Mouse (Mus musculus) liver, postnatal 0 days (tissue): ENCODE measurements at regions not wholly inside any gene's neighbourhood (a gene's known extent, or its start where the extent isn't known, plus 50 kb on each side); places are given as distances from the start of the nearest gene placed in this dataset.

Source experiments
- ATAC-seq: fragments of 200-750 bp; cut with Nextera tagmentation; 2 replicates; pipeline ENCODE4 v1.8.0; 2017; ENCODE audit warnings: mild to moderate bottlenecking, moderate library complexity
- DNase-seq: peaks from one replicate; pipeline ENCODE4 v3.0.0-alpha.2; 2016
- H3K27ac ChIP-seq: fragments of 300-500 bp; sonication (generic); 2 replicates; pipeline ENCODE4 v1.5.1; 2014; ENCODE audit warnings: antibody characterized with exemption, moderate library complexity, mild to moderate bottlenecking, low read depth
- H3K27me3 ChIP-seq: fragments of 300-500 bp; sonication (generic); 2 replicates; pipeline ENCODE4 v1.6.1; 2014; ENCODE audit warnings: low read length, control low read depth, mixed read lengths; ENCODE audit not compliant: insufficient read depth
- H3K36me3 ChIP-seq: fragments of 300-500 bp; sonication (generic); replicated peaks from 2 replicates; pipeline ENCODE4 v1.6.1; 2014; ENCODE audit warnings: mild to moderate bottlenecking, control low read depth, low read length, moderate library complexity, mixed read lengths; ENCODE audit not compliant: insufficient read depth
- H3K4me1 ChIP-seq: fragments of 300-500 bp; sonication (generic); 2 replicates; pipeline ENCODE4 v1.6.1; 2014; ENCODE audit warnings: antibody characterized with exemption, mild to moderate bottlenecking, control low read depth; ENCODE audit not compliant: insufficient read depth
- H3K4me2 ChIP-seq: fragments of 300-500 bp; sonication (generic); 2 replicates; pipeline ENCODE4 v1.6.1; 2014; ENCODE audit warnings: low read depth, mild to moderate bottlenecking, low read length, moderate library complexity, mixed read lengths
- H3K4me3 ChIP-seq: fragments of 300-500 bp; sonication (generic); 2 replicates; pipeline ENCODE4 v1.5.1; 2014; ENCODE audit warnings: low read depth, low read length
- H3K9ac ChIP-seq: fragments of 300-500 bp; sonication (generic); replicated peaks from 2 replicates; pipeline ENCODE4 v1.6.1; 2014; ENCODE audit warnings: mild to moderate bottlenecking, moderate library complexity
- H3K9me3 ChIP-seq: fragments of 300-500 bp; sonication (generic); 2 replicates; pipeline ENCODE4 v1.6.1; 2016; ENCODE audit warnings: mild to moderate bottlenecking, control low read depth, low read length, mixed read lengths
- CTCF ChIP-seq: sonication (generic); IDR thresholded peaks from 2 replicates; pipeline ENCODE4 v1.5.1; 2016; ENCODE audit warnings: antibody characterized with exemption, low read depth
- EP300 ChIP-seq: IDR thresholded peaks from 2 replicates; pipeline ENCODE4 v1.6.1; 2016; ENCODE audit warnings: antibody characterized with exemption, low read depth, mild to moderate bottlenecking
- WGBS: fragments of 180-500 bp; shearing (Covaris S2); extraction: QIAGEN DNeasy Blood & Tissue Kit; methylation state at CpG from one replicate; pipeline ENCODE4 v1.1.7; 2014; ENCODE audit not compliant: insufficient replicate concordance; 5-methylcytosine and 5-hydroxymethylcytosine counted together

GRCm38 (mm10) chr4:131293560-131293959 lies 349.4 kb downstream of the Matn1 start:
- Histone ChIP-seq H3K9ac (no peak overlapping the region), H3K36me3 (no peaks in the 10 kb centered on the region), H3K4me3 (no peak overlapping the region), H3K27ac (no peak overlapping the region), H3K4me1 (no peaks in the 10 kb centered on the region), H3K4me2 (no peak overlapping the region), H3K27me3 (no peaks in the 10 kb centered on the region), H3K9me3 (no peaks in the 10 kb centered on the region)
- no peak for ATAC-seq
- TF ChIP-seq EP300 (no peak), CTCF (no peak)
- 89% methylated on average over 2 of the region's 2 CpGs for WGBS
- no peak for DNase-seq

DNA sequence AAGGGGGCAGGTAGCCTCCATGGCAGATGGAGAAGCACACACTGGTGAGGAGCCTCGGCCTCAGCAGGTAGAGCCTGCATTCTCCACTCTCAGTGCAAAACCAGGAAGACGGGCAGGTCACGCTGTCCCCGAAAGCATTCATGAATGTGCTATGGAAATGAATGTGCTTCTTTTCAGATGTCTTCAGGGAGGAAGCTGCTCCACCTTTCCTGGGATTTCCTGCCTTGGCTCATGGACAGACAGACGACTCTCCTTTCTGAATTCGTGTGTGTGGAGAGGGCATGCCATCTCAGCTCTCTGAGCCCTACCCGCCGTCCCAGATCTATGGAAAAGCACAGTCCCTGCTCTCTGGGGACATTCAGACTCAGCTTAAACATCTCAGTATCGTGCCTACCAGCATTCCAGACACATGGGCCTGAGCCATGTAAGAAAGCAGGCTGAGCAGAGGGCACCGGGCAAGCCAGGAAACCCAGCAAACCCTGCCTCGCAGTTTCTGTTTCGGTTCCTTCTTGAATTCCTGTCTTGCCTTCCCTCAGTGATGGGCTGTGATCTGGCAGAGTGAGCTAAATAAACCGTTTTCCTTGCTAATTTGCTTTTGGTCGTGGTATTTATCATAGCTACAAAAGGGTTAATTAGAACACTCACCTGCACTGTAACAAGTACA lies 354.0 kb downstream of the Matn1 start:
- no peak overlapping the region for H3K4me3 ChIP-seq
- no peak overlapping the region for H3K27ac ChIP-seq
- H3K27me3 ChIP-seq, result no peaks in the 10 kb centered on the region
- ATAC-seq (no peak), DNase-seq (no peak)
- H3K9ac ChIP-seq, result no peak overlapping the region
- no peaks in the 10 kb centered on the region for H3K9me3 ChIP-seq
- H3K4me1 ChIP-seq, result no peaks in the 10 kb centered on the region
- TF ChIP-seq CTCF (no peak), EP300 (no peak)
- 59% methylated on average over 14 of the region's 14 CpGs for WGBS
- H3K36me3 ChIP-seq, result no peaks in the 10 kb centered on the region
- no peak overlapping the region for H3K4me2 ChIP-seq

DNA sequence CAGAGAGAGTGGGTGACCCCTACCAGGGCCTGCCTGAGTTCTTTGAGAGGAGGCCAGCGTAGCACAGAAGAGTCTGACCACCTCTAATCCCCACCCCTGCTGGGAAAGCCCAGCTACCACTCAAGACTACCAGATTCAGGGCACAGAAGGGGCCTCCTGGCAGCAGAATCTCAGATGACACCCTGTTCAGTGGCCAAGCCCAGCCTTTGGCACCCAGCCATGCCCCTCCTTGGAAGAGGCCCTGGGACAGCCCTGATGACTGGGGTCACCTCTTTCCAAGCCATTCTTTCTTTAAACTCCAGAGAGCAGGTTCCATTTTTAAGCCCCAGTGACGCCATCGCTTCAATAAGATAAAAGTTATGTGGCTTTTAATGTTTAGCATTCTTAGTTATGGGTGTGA lies 359.8 kb downstream of the Matn1 start:
- Histone ChIP-seq H3K9me3 (no peaks in the 10 kb centered on the region), H3K4me3 (no peak overlapping the region), H3K4me2 (no peak overlapping the region), H3K9ac (no peak overlapping the region), H3K27ac (no peak overlapping the region), H3K27me3 (no peaks in the 10 kb centered on the region), H3K36me3 (no peaks in the 10 kb centered on the region), H3K4me1 (no peaks in the 10 kb centered on the region)
- TF ChIP-seq EP300 (no peak), CTCF (no peak)
- 65% methylated on average over 3 of the region's 3 CpGs for WGBS
- DNase-seq (no peak), ATAC-seq (no peak)

- H3K27ac ChIP-seq, result no peak overlapping the region
- no peaks in the 10 kb centered on the region for H3K36me3 ChIP-seq
- H3K4me3 ChIP-seq, result no peak overlapping the region
- 66% methylated on average over 12 of the region's 12 CpGs for WGBS
- no peaks in the 10 kb centered on the region for H3K9me3 ChIP-seq
- no peak overlapping the region for H3K4me2 ChIP-seq
- no peak for DNase-seq
- no peaks in the 10 kb centered on the region for H3K4me1 ChIP-seq
- TF ChIP-seq CTCF (no peak), EP300 (no peak)
- ATAC-seq, result no peak
- no peak overlapping the region for H3K9ac ChIP-seq
- no peaks in the 10 kb centered on the region for H3K27me3 ChIP-seq
Observed at GRCm38 (mm10) chr4:131304361-131304777, 360.2 kb downstream of the Matn1 start.

GRCm38 (mm10) chr4:131314231-131314630 lies 370.0 kb downstream of the Matn1 start:
- H3K4me2 ChIP-seq, result no peak overlapping the region
- 62% methylated on average over 3 of the region's 3 CpGs for WGBS
- ATAC-seq (no peak), DNase-seq (no peak)
- H3K4me3 ChIP-seq, result no peak overlapping the region
- H3K9ac ChIP-seq, result no peak overlapping the region
- H3K9me3 ChIP-seq, result no peaks in the 10 kb centered on the region
- no peak for TF ChIP-seq CTCF
- TF ChIP-seq EP300, result no peak
- H3K4me1 ChIP-seq, result no peaks in the 10 kb centered on the region
- no peaks in the 10 kb centered on the region for H3K27me3 ChIP-seq
- H3K27ac ChIP-seq, result no peak overlapping the region
- H3K36me3 ChIP-seq, result no peaks in the 10 kb centered on the region

DNA sequence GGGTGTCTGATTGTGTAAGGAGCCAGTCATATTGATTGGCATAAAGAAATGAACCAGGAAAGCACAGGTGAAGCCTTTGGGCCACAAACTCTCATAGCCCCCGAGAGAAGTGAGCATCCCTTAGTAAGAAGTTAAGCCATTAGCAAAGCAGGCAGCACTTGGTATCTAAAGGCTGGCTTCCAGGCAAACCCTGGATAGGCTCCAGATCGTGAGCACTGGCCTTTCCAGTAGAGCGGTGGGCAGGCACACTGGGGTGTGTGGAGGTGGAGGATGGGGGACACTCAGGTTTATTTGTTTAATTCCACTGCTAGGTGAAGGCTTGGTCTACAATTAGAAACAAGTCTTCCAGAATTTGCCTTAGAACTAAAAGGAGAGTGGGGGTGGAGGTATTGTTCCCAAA lies 371.9 kb downstream of the Matn1 start:
- DNase-seq, result no peak
- no peak overlapping the region for H3K4me3 ChIP-seq
- no peaks in the 10 kb centered on the region for H3K9me3 ChIP-seq
- H3K4me1 ChIP-seq, result no peaks in the 10 kb centered on the region
- TF ChIP-seq CTCF (no peak), EP300 (no peak)
- H3K9ac ChIP-seq, result no peak overlapping the region
- ATAC-seq, result no peak
- no peaks in the 10 kb centered on the region for H3K27me3 ChIP-seq
- whole genome bisulfite sequencing, result 62% methylated on average over 3 of the region's 3 CpGs
- H3K27ac ChIP-seq, result no peak overlapping the region
- no peak overlapping the region for H3K4me2 ChIP-seq
- H3K36me3 ChIP-seq, result no peaks in the 10 kb centered on the region

GRCm38 (mm10) chr4:131322323-131322722 lies 378.1 kb downstream of the Matn1 start:
- ATAC-seq (no peak), DNase-seq (no peak)
- TF ChIP-seq EP300 (no peak), CTCF (no peak)
- H3K9ac ChIP-seq, result no peak overlapping the region
- no peaks in the 10 kb centered on the region for H3K36me3 ChIP-seq
- H3K9me3 ChIP-seq, result no peaks in the 10 kb centered on the region
- no peak overlapping the region for H3K27ac ChIP-seq
- WGBS, result 67% methylated on average over 5 of the region's 5 CpGs
- no peaks in the 10 kb centered on the region for H3K27me3 ChIP-seq
- no peak overlapping the region for H3K4me2 ChIP-seq
- no peak overlapping the region for H3K4me3 ChIP-seq
- H3K4me1 ChIP-seq, result no peaks in the 10 kb centered on the region
